Mouse (Mus musculus) large intestine, adult 2 months (tissue): ENCODE measurements around the gene G6pc2. TPM values are rescaled to one million over a fixed set of nuclear protein-coding genes. Genes with fewer than 3 reads are reported as not detected.

Source experiments
- DNase-seq: peaks from one replicate; pipeline ENCODE4 v3.0.0-alpha.2; 2012; ENCODE audit warnings: low read depth, low spot score
- WGBS: fragments of 180-500 bp; shearing (Covaris S2); methylation state at CpG from one replicate; pipeline ENCODE4 v1.1.7; 2018; 5-methylcytosine and 5-hydroxymethylcytosine counted together
- polyA plus RNA-seq: library from polyadenylated mRNA; depleted of rRNA; stranded (reverse); fragments of >200 nt; gene quantifications from 2 replicates; pipeline ENCODE4 v1.2.3, GENCODE M21; 2012; rRNA removed

G6pc2 gene
- polyA plus RNA-seq, result not detected in 2 replicates

DNA sequence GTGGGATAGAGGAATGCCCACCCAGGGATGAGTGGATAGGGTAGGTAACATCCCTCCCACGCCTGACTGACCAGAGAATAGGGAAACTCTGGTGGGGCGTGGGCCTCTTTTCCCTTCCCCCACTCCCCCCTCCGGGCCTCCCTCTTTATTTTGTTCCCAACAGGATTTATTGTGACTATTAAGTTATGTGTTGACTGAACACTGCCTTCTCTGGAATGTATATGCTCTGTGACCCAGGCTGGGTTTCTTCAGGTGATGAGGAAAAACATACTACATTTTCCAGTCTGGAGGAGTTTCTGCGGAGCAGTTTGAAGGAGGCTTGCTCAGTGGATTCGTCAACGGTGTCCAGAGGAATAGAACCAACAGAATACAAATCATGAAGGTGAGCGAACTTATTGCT is at the start of gene G6pc2:
G6pc2 (plus strand) TSS at position 301 of the 400 bp plus-strand sequence.
- 64% methylated on average over 7 of the region's 7 CpGs for WGBS
- DNase-seq, result no peak

DNA sequence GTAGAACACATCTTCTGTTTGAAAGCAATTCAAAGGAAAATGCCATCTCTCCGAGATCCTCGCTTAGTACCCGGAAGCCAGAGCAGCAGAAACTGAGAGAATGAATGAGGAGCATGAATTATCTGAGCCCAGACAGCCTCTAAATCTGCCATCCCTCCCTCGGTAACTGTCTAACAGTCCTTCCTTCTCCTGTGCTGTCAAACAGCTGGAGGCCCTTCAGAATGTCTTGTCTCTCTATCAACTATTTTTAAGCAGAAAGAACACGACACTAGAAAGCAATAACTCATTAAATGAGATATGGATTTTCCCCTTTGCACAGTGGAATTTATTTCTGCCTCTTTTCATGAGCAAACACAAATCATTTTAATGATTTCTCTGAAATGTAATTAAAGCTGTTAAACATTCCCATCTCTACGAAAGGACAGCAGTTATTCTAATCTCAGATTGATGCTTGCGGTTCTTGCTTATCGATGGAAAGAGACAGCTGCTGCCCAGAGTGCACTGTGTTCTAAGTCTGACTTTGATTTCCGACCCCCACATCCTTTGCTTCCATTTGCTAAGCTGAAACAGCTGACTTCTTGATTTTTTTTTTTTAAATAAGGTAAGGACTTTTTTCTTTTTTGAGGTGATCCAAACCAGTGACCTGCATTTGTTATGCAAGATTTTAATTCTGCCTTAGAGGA is 40.3 kb upstream of the G6pc2 start:
- no peak for DNase-seq
- WGBS, result 69% methylated on average over 9 of the region's 9 CpGs

DNA sequence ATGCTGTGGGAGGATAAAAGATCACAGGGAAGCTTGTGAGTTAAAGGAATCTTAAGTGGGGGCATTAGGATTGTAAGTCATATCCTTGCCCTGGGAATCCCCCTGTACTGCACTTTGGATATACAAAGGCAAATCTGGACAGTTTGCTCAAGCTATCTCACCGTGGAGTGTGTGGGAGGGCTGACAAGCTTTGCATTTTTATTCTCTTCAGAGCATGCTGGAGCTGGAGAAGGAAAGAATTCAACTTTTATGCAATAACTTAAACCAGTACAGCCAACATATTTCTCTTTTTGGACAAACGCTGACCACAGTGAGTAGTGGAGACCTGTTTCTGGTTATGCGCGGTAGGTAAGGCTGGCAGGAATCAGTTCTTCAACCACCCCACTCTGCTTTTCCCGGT is 35.6 kb upstream of the G6pc2 start:
- WGBS, result 80% methylated on average over 5 of the region's 5 CpGs
- DNase-seq, result no peak

DNA sequence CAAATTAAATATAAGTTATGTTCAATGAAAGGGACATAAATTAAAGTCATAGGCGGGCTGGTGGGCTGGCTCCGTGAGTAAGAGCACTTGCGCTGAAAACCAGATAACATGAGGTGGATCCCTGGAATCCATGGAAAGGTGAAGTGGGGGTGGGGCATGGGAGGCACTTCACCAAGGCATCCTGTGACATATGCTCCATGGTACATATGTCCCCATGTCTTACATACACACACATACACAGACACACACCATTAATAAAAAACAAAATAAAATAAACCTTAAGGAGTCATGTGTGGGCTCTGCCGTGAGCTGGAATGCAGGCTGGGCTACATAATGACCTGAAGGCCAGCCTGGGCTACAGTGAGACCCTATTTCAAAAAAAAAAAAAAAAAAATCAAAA is 31.2 kb upstream of the G6pc2 start:
- DNase-seq, result no peak

DNA sequence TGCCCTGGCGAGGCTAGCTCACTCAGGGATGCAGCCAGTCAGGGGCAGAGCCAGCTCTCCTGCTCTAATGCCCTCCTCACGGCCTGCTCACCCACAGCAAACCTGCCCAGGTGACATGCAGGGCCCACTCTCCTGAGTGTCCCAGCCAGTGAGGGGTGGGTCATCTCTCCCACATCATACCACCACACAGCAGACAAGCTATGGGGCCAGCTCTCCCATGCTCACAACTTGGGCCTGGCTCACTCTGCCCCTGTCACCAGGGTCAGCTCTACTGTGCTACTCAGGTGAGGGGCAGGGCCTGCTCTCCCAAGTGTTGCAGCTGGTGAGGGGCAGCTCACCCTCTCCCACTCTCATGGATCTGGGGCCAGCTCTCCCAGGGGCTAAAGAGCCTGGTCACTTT is 22.9 kb upstream of the G6pc2 start:
- DNase-seq, result no peak
- 98% methylated on average over 2 of the region's 2 CpGs for WGBS

More for the DNA sequence above, 31.2 kb upstream of the G6pc2 start:
- 91% methylated on average over 4 of the region's 4 CpGs for WGBS

DNA sequence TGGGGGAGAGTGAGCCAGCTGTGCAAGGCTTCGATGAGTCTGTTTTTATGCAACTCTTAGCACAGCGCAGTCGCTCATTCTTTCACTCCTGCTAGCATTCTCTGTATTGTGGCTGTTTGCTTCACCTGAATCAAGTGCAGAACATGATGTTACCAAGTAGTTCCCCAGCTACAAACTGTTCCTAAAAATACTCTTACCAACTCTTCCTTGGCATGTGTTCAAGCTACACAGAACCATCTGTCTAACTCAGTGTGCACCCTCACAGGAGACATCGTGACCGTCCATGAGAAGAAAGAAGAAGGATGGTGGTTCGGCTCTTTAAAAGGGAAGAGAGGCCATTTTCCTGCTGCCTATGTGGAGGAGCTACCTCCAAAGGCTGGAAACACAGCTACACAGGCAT is 22.1 kb upstream of the G6pc2 start:
- DNase-seq, result no peak

DNA sequence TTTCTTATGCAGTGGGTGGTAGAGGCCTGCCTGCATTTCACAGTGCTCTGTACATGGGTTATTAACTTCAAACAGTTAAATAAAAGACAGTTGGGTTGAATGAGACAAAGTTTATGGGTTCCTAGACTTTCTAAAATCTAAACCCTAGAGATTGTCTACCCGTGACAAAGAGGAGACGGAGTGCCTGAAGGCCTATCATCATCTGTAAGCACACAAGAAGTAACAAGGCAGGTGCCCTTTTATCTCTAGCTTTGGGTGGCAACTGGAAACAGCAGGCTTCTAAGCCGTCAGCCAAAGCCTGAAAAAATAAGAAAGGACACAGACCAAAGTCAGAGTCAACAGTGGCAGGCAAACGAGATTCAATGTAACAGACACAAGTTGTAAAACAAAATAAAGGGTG is 21.7 kb upstream of the G6pc2 start:
- WGBS, result 83% methylated on average over 4 of the region's 4 CpGs
- DNase-seq, result no peak

More for the DNA sequence above, 22.1 kb upstream of the G6pc2 start:
- 84% methylated on average over 6 of the region's 6 CpGs for WGBS

DNA sequence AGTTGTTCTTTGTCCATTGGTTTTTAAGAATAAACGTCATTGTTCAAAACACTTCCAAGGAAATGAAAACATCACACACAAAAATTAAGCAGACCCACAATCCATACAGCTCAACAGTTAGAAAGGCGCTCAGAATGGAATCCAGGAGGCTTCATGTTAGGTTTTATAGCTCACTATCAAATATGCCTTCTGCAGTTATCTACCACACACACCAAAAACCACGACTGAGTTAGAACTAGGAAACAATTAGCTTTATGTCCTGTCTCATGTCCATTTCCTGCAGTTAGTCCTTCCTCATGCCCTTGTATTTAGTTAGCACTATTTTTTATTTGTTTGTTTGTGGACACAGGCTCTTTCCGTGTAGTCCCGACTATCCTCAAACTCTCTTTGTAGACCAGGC is 19.8 kb upstream of the G6pc2 start:
- 68% methylated on average over 5 of the region's 5 CpGs for WGBS

DNA sequence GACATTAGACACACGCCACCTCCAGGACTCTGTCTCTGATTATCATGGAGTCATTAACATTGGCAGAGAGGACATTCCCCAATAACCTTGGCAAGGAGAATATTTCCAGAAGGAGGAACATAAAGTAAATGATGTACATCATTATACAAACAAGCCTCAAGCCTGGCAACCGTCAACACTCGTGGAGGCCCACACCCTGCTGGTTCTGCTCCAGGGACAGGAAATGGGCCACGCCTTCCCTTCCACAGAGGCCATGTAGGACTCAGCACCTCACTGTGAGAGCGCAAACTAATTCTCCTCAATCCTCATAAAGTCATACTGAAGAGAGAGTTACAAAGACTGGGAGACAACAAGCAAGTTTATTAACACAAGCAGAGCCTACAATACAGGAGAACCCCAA is 17.3 kb upstream of the G6pc2 start:
- 58% methylated on average over 5 of the region's 5 CpGs for WGBS
- DNase-seq, result no peak

More for the DNA sequence above, 19.8 kb upstream of the G6pc2 start:
- no peak for DNase-seq

DNA sequence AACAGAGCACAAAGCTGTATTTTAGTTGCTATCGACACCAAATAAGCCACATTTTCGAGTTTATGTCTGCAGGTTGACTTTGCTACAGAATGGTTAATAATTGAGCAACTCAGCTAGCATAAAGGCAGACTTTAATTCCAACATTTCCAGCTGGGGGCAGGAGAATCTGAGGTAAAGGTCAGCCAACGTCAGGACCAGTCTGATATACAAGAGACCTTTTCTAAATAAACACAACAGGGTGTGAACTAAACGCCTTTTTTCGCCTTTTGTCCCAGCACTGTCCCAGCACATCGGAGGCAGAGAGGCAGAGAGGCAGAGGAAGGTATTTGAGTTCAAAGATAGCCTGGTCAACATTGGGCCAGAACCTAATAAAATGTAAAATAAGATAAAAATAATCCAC is 5.7 kb upstream of the G6pc2 start:
- 7% methylated on average over 6 of the region's 6 CpGs for WGBS
- no peak for DNase-seq

DNA sequence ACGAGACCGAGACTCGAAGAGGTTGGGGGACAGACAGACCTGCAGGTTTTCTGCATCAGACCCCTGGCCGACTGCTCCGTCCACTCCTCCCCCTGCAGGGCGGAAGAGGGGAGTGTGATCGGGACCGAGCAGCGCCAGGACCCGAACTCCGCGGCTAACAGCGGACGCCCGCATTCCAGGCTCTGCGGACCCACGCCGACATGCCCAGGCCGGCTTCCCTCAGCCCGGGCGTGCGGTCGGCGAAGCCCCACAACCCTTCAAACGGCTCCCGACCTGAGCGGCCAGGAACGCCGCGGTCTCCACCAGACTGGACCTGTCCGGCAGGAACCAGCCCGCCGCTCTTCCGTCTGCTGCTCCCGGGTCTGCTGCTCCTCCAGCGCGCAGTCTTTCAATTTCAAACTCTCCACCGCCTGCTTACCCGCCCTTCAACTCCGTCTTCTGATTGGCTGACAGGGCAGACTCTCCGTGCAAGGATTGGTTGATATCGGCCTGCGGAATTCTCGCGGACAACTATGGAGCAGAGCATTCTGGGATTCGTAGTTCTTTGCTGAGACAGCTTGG is 5.0 kb upstream of the G6pc2 start, which contains the start of gene Spc25:
Spc25 (minus strand) TSS at position 404 of the 561 bp plus-strand sequence.
- peak; percentile 87 for DNase-seq
- 1% methylated on average over 46 of the region's 46 CpGs for WGBS

DNA sequence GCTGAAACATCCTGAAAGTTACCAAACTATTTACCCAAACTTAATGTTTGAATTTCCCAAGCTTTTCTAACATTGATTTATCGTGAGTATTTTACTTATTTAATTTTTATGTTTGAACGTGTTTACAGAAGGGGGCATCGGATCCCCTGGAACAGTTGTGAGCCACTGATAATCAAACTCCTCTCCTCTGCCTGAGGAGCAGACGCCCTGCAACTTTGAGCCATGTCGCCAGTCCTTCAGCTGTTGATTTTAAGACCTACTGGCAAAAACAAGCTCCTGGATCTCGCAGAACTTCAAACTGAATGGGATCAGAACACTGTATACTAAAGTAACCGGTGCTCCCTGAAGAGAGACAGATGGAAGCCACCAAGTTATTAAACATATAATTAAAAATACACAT is 4.3 kb upstream of the G6pc2 start:
- 15% methylated on average over 7 of the region's 7 CpGs for WGBS

DNA sequence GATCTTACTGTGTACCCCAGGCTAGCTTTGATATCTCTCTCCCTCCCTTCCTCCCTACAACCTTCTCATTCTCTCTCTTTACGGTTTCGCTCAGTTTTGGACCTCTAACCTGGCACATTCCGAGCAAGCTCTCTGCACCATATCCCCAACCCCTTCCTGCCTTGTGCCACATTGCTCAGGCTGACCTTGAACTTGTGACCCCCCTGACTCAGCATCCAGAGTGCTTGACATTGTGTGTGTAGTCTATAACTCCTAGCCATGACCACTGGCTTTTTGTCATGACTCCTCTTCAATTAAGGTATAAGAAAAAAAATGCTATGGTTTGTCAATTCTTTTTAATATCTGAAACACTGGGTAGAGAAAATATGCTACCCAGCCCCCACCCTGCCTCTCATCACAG is 1.2 kb upstream of the G6pc2 start:
- DNase-seq, result no peak
- WGBS, result 81% methylated on average over 3 of the region's 3 CpGs

More for the DNA sequence above, 4.3 kb upstream of the G6pc2 start:
- DNase-seq, result no peak

DNA sequence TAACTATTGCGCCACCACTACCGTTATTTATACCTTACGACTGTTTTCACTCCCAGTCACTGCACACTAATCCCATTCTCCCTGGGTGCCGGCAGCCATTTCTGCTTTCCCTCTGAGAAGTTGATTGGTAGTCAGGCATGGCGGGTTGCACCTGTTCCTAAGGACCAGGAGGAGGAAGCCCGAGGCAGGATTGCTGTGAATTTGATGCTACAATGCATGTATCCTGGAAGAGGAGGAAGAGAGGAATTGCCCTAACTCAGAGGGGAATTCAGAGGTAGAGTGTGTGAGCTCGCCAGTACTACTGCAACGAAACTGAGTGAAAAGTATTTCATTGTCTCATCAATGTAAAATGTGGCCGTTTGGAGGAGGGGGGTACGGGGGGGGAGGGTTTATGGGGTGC is 1.8 kb downstream of the G6pc2 start:
- WGBS, result 72% methylated on average over 10 of the region's 10 CpGs

DNA sequence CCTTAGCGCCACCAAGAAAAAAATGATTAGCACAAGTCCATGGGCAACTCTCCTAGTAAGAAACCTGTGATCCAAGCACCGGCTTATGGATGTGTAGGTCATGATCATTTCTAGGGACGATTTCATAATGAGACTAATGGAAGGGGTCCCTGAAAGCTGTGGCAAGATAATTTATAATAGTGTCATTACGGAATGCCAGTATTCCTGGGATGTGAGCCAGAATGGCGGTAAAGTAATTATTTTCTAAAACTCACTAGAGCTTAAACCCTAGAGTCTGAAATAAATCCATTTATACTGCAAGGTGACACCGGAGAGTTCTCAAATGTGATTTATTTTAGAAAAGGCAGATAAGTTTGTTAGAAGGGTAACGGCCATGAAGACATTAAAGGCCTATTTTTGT is 4.4 kb downstream of the G6pc2 start:
- 76% methylated on average over 7 of the region's 7 CpGs for WGBS
- DNase-seq, result no peak

More for the DNA sequence above, 1.8 kb downstream of the G6pc2 start:
- DNase-seq, result no peak

DNA sequence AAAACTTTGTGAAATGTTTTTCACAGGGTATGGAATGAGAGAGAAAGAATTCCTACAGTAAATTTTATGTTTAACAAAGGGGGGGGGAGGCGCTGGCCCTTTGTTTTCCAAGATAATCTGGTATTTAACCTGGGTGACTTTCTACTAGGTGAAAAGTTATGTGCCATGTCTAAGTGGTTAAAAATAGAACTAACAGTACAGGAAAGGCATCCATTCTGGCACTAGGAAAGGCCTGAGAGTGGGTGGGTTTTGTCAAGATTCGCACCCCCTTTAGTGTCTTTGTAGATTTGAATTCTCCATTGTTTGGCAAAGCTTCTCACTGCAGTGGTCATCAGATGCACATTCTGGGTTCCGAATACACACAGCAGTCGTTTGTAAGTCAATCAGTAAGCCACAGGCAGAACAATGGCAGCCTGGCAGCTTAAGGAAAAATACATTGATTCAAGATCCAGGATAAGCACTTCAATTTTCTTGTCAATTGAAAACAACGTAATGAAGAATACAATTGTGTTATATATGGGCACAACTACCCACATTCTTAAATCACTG is 11.1 kb downstream of the G6pc2 start:
- no peak for DNase-seq
- 67% methylated on average over 5 of the region's 5 CpGs for WGBS

DNA sequence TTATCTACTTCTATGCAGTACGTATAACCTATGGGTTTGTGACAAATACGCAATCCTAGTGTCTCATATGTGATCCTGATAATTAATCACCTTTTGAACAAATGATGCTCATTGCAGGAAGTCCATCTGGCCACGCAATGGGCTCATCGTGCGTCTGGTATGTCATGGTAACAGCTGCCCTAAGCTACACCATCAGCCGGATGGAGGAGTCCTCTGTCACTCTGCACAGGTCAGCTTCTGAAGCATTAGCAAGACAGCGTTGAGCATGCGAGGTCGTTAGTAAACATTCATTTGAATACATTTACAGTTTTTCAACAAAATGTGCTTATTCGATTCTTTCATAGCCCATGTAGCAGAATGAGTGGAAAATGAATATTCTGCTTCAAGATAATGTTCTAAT is 11.9 kb downstream of the G6pc2 start:
- DNase-seq, result no peak
- 81% methylated on average over 10 of the region's 10 CpGs for WGBS

DNA sequence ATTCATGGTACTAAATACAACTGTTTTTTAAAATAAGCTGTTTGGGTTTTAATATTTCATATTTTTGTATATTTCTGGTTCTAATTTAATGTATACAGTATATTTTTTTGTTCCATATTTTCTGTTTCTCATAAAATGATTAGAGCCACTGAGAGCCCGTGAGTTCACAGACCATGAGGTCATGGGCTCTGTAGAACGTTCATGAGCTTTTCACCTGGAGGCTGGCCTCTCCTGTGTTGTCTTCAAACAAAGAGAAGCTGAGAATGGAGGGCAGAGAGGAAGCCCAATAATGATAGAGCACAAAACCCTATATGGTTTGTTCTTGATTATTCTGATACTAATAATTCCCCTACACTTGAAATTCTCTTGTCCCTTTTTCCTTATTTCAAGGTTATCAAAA is 13.9 kb downstream of the G6pc2 start:
- WGBS, result 32% methylated on average over 2 of the region's 2 CpGs
- no peak for DNase-seq

DNA sequence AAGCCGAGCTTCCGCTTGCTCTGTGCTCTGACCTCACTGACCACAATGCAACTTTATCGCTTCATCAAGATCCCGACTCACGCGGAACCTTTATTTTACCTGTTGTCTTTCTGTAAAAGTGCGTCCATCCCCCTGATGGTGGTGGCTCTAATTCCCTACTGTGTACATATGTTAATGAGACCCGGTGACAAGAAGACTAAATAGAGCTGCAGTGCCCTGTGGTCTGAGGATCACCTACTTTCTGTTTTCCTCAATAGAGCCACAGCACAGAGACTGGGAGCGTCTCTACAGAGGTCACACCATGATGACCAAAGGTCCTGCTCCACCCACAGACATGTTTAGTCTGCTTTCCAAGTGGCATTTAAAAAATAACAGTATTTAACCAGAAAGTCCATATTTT is 16.0 kb downstream of the G6pc2 start:
- 86% methylated on average over 9 of the region's 9 CpGs for WGBS
- no peak for DNase-seq

DNA sequence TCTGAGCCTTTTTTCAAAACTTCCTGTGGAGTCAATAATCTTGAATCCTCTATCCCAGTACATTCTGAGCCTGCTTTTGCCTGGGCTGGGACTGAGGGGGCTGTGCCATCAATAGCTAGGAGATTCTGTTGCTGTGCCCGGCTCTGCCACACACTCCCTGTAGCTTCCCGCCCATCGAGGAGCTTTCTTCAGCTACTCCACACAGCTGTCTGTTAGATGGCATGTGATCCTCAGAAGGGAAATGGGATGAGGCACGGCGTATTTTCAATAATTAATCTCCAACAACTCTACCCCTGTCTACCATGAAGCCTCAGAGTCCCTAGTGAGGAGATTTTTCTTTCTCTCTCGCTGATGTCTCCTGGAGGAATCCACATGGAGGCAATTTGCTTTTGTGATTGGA is 17.8 kb downstream of the G6pc2 start:
- 89% methylated on average over 6 of the region's 6 CpGs for WGBS

DNA sequence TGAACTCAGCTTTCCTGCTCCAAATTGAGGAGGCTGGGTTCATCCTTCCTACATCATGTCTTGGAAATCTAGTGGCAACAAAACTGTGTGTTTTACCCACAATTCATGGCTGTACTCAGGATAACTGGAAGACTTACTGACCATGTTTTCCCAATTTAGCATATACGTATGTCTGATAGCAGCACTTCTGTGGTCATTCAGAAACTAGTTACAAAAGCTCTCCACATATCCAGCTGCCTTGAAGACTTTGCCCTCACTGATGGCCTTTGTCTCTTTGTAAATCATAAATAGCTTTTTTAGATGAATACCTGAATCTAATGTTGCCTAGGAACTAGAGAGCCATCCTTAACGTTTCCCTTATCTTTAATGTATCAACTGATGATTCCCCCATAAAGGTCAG is 19.3 kb downstream of the G6pc2 start:
- WGBS, result 41% methylated on average over 2 of the region's 2 CpGs
- DNase-seq, result no peak

More for the DNA sequence above, 17.8 kb downstream of the G6pc2 start:
- DNase-seq, result no peak
